Mouse (Mus musculus): ENCODE data around the gene Gm28891. TPM values are rescaled to one million over a fixed set of nuclear protein-coding genes. Genes with fewer than 3 reads are reported as not detected.
"Not testable (repeated sequence)": the region's sequence is repeated elsewhere in the genome, so short reads cannot be mapped to it uniquely, and the experiment has no call there.

Gene Gm28891
- total RNA-seq (2015) (not detected in 2 replicates), total RNA-seq (2017) (not detected in 2 replicates)

DNA sequence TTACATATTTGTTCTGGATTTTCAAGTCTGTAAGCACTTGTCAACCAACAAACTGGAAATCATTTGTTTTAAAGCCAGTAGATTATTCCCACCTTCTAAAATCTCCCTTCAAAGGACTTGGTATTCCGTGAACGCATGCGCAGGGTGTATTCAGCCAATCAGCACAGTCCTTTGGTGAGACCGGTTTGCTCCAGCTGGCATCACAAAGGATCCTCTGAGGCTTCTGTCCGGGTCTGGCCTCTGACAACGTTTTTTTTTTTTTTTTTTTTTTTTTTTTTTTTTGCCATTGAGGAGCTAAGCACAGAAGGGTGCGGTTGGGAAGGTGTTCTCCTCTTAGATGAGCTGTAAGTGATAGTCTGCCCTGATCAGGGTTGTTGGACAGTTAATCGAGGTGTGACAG is at the start of gene Gm28891:
Gm28891 (plus strand) TSS at position 301 of the 400 bp plus-strand sequence.
- ATAC-seq (replicated peaks; ENCODE audit: poor library complexity): not testable (repeated sequence)
